Comparison of ENCODE assay signal across 23 mouse cellular contexts in genomic region chr9:101204059-101204458, GRCm38 (mm10). TPM values are rescaled to one million over a fixed set of nuclear protein-coding genes. Genes with fewer than 3 reads are reported as not detected.
DNase-seq lines count a peak whose midpoint lies in the region; ATAC-seq and TF ChIP-seq lines count a peak whose summit lies in the region.
"Had no signal": no experiment of that assay in that cellular context is flagged by ENCODE, and none has a peak within 500 bp of the region (broad histone marks: within the 10 kb centered on the region; RNA-seq: fewer than 3 reads in every experiment).

No protein-coding gene starts in this region.

- ATAC-seq in midbrain, postnatal 0 days (ENCODE audit: low FRiP score), result no peak

- no peak overlapping the region for H3K4me2 ChIP-seq in midbrain, postnatal 0 days (ENCODE audit: low read depth, low read length, poor library complexity, severe bottlenecking)
- H3K4me2 ChIP-seq: embryonic facial prominence, embryonic 15.5 days; hindbrain, embryonic 12.5 days; limb, embryonic 15.5 days; midbrain, embryonic 12.5 days had no signal

- no peaks in the 10 kb centered on the region for H3K4me1 ChIP-seq in midbrain, postnatal 0 days (ENCODE audit: insufficient read depth, low read length)
- H3K4me1 ChIP-seq in midbrain, embryonic 10.5 days, result peaks cover 14% of the 10 kb centered on the region
- H3K4me1 ChIP-seq: embryonic facial prominence, embryonic 15.5 days; hindbrain, embryonic 12.5 days had no signal

- H3K4me3 ChIP-seq in layer of hippocampus, adult 2 months, result no peak overlapping the region
- H3K4me3 ChIP-seq in midbrain, postnatal 0 days (ENCODE audit: low read depth, low read length), result no peak overlapping the region
- H3K4me3 ChIP-seq in midbrain, embryonic 10.5 days, result no peak overlapping the region
- H3K4me3 ChIP-seq: embryonic facial prominence, embryonic 15.5 days; forebrain, embryonic 10.5 days; hindbrain, embryonic 12.5 days; limb, embryonic 15.5 days; midbrain, embryonic 12.5 days; myocyte had no signal

- TF ChIP-seq CTCF in layer of hippocampus, adult 2 months (conservative IDR thresholded peaks at IDR 0.05), result peak; percentile 53
- peak; percentile 37 for TF ChIP-seq CTCF in midbrain, postnatal 0 days (IDR thresholded peaks at IDR 0.05)

- intact Hi-C loops in left cerebral cortex, postnatal 25 days (cut with DNase I), result no loop called here

- 87% methylated on average over 3 of the region's 3 CpGs for WGBS in midbrain, postnatal 0 days
- WGBS in midbrain, embryonic 10.5 days, result 85% methylated on average over 3 of the region's 3 CpGs

- H3K9ac ChIP-seq in midbrain, postnatal 0 days (replicated peaks; ENCODE audit: low read length, poor library complexity, severe bottlenecking), result no peak overlapping the region
- H3K9ac ChIP-seq: embryonic facial prominence, embryonic 15.5 days; hindbrain, embryonic 12.5 days; limb, embryonic 15.5 days; midbrain, embryonic 12.5 days had no signal

- no peaks in the 10 kb centered on the region for H3K9me3 ChIP-seq in midbrain, postnatal 0 days (ENCODE audit: low read length)
- H3K9me3 ChIP-seq in midbrain, embryonic 10.5 days (replicated peaks), result no peaks in the 10 kb centered on the region
- H3K9me3 ChIP-seq: embryonic facial prominence, embryonic 15.5 days; forebrain, embryonic 10.5 days; hindbrain, embryonic 12.5 days; limb, embryonic 15.5 days; midbrain, embryonic 12.5 days had no signal

- DNase-seq in layer of hippocampus, adult 2 months (ENCODE audit: low spot score in 2 of 2), result no peak
- DNase-seq in layer of hippocampus, adult 9-10 months (ENCODE audit: low spot score), result no peak
- DNase-seq in midbrain, postnatal 0 days (ENCODE audit: low spot score), result no peak
- DNase-seq in midbrain, embryonic 10.5 days (ENCODE audit: low spot score), result no peak
- DNase-seq in R1 (ENCODE audit: low read depth, low spot score), result peak; percentile 8
- no peak for DNase-seq in cerebellum, postnatal 10 days
- no peak for DNase-seq in left cerebral cortex, postnatal 25 days (ENCODE audit: low spot score in 2 of 2)
- DNase-seq: adrenal gland, postnatal 36 days; cerebellum, adult 8-10 months; embryo, embryonic 11 days; gastrocnemius, postnatal 10 days; heart, adult 18-20 months; heart, postnatal 10 days; layer of hippocampus, adult 9-11 months; lung, postnatal 14 days; right cerebral cortex, postnatal 4 days; thymus, adult 18-20 months had no signal

- H3K36me3 ChIP-seq in midbrain, postnatal 0 days (ENCODE audit: insufficient read depth, low read length), result no peaks in the 10 kb centered on the region
- H3K36me3 ChIP-seq in midbrain, embryonic 10.5 days, result no peaks in the 10 kb centered on the region
- H3K36me3 ChIP-seq: embryonic facial prominence, embryonic 15.5 days; forebrain, embryonic 10.5 days; hindbrain, embryonic 12.5 days; midbrain, embryonic 12.5 days had no signal

- no peak overlapping the region for H3K27ac ChIP-seq in layer of hippocampus, adult 2 months
- H3K27ac ChIP-seq in midbrain, postnatal 0 days (ENCODE audit: low read depth, low read length), result no peak overlapping the region
- H3K27ac ChIP-seq in midbrain, embryonic 10.5 days (replicated peaks), result no peak overlapping the region
- H3K27ac ChIP-seq: embryonic facial prominence, embryonic 15.5 days; forebrain, embryonic 10.5 days; hindbrain, embryonic 12.5 days; limb, embryonic 15.5 days; midbrain, embryonic 12.5 days had no signal

- no peaks in the 10 kb centered on the region for H3K27me3 ChIP-seq in midbrain, postnatal 0 days (ENCODE audit: insufficient read depth, low read length)
- no peaks in the 10 kb centered on the region for H3K27me3 ChIP-seq in midbrain, embryonic 10.5 days (ENCODE audit: low read depth, poor library complexity, severe bottlenecking)
- H3K27me3 ChIP-seq: embryonic facial prominence, embryonic 15.5 days; hindbrain, embryonic 12.5 days; limb, embryonic 15.5 days; midbrain, embryonic 12.5 days had no signal

RNA-seq across cellular contexts. Expression of gene Ppp2r3a, which starts 47.5 kb away (rescaled TPM):
- total RNA-seq in layer of hippocampus, adult 2 months (2021), result 10 to 100 TPM; 29.0 to 30.9 TPM
- 37.9 and 43.0 TPM in 2 replicates for total RNA-seq in midbrain, postnatal 0 days (2014; rRNA removed)
- polyA plus RNA-seq in midbrain, postnatal 0 days (2015; fragmentation: Nextera tagmentation; extraction: Ambion mirVana), result 16.0 and 18.6 TPM in 2 replicates
- 8.0 and 9.1 TPM in 2 replicates for polyA plus RNA-seq in midbrain, embryonic 10.5 days (2016; fragmentation: Nextera tagmentation; extraction: Ambion mirVana)
- total RNA-seq in left cerebral cortex, postnatal 25 days (2021), result 10 to 100 TPM; 17.4 to 19.5 TPM
